Mouse (Mus musculus): ENCODE measurements around the gene Inpp5f. TPM values are rescaled to one million over a fixed set of nuclear protein-coding genes. Genes with fewer than 3 reads are reported as not detected.
A peak's percentile ranks its signal among the peaks of the same experiment; 100 is the strongest.
"Not testable (repeated sequence)": the region's sequence is repeated elsewhere in the genome, so short reads cannot be mapped to it uniquely, and the experiment has no call there.

Gene Inpp5f
- total and polyA plus RNA-seq, 3 experiments = 1.5 to 4.5 (median 4.1) TPM

DNA sequence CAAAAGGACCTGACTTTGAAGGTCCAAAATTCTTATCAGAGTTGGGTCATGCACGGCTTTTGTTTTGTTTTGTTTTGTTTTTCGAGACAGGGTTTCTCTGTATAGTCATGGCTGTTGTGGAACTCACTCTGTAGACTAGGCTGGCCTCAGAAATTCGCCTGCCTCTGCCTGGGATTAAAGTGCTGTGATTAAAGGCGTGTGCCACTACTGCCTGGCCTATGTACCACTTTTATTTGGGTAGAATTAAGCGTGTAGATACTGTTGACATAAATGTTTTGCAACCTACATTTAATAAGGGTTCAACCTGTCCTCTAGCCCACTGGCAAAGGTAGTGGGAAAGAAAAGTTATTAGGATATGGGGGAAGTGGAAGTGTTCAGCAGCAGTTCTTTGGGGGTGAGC is 12.1 kb upstream of the Inpp5f start:
- intact Hi-C loops (cut with DNase I) = no loop called here
- WGBS = 72% methylated on average over 5 of the region's 5 CpGs
- H3K79me2 ChIP-seq (replicated peaks; ENCODE audit: control insufficient read depth, insufficient read depth, low read length) = no peaks in the 10 kb centered on the region
- no peak overlapping the region for H3K9ac ChIP-seq (ENCODE audit: low read depth, low read length)
- no peak overlapping the region for H3K27ac ChIP-seq
- no peak for DNase-seq
- no peaks in the 10 kb centered on the region for H3K4me1 ChIP-seq (ENCODE audit: control insufficient read depth, insufficient read depth, low read length)
- no peak overlapping the region for H3K4me3 ChIP-seq
- H3K36me3 ChIP-seq (ENCODE audit: control insufficient read depth, insufficient read depth, low read length) = no peaks in the 10 kb centered on the region
- no peaks in the 10 kb centered on the region for H3K27me3 ChIP-seq (ENCODE audit: control insufficient read depth, insufficient read depth, low read length)
- TF ChIP-seq CTCF (IDR thresholded peaks at IDR 0.05) (no peak), POLR2A (IDR thresholded peaks at IDR 0.05; ENCODE audit: insufficient read depth, low read depth, low read length) (no peak), EP300 (IDR thresholded peaks at IDR 0.05; ENCODE audit: insufficient read depth, low read depth, low read length) (no peak)

GRCm38 (mm10) chr7:128601826-128602225 is 9.3 kb upstream of the Inpp5f start:
- Histone ChIP-seq H3K79me2 (replicated peaks; ENCODE audit: control insufficient read depth, insufficient read depth, low read length) (no peaks in the 10 kb centered on the region), H3K27ac (no peak overlapping the region), H3K4me1 (ENCODE audit: control insufficient read depth, insufficient read depth, low read length) (no peaks in the 10 kb centered on the region), H3K36me3 (ENCODE audit: control insufficient read depth, insufficient read depth, low read length) (no peaks in the 10 kb centered on the region), H3K4me3 (no peak overlapping the region), H3K27me3 (ENCODE audit: control insufficient read depth, insufficient read depth, low read length) (no peaks in the 10 kb centered on the region), H3K9ac (ENCODE audit: low read depth, low read length) (no peak overlapping the region)
- intact Hi-C loops (cut with DNase I) = no loop called here
- no peak for TF ChIP-seq POLR2A (IDR thresholded peaks at IDR 0.05; ENCODE audit: insufficient read depth, low read depth, low read length)
- TF ChIP-seq EP300 (IDR thresholded peaks at IDR 0.05; ENCODE audit: insufficient read depth, low read depth, low read length) = no peak
- no peak for TF ChIP-seq CTCF (IDR thresholded peaks at IDR 0.05)
- 79% methylated on average over 5 of the region's 5 CpGs for WGBS
- DNase-seq = no peak

DNA sequence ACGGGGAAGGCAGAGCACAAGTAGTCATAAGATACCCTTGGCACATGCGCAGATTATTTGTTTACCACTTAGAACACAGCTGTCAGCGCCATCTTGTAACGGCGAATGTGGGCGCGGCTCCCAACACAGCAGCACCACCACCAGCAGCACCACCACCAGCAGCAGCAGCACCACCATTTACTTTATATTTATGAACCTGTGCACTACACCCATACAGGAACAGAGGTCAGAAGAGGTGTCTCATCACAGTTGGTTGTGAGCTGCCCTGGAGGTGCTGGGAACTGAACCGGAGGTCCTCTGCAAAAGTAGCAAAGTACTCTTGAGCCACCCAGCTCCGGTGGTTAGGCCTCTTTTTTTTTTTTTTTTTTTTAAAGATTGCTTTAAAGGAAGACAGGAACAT is 1.2 kb upstream of the Inpp5f start:
- not testable (repeated sequence) for H3K4me1 ChIP-seq (ENCODE audit: control insufficient read depth, insufficient read depth, low read length); DNase-seq; H3K79me2 ChIP-seq (replicated peaks; ENCODE audit: control insufficient read depth, insufficient read depth, low read length); H3K27ac ChIP-seq; H3K9ac ChIP-seq (ENCODE audit: low read depth, low read length); H3K36me3 ChIP-seq (ENCODE audit: control insufficient read depth, insufficient read depth, low read length); H3K4me3 ChIP-seq; H3K27me3 ChIP-seq (ENCODE audit: control insufficient read depth, insufficient read depth, low read length)
- intact Hi-C loops (cut with DNase I) = loop anchor here (5.0 to 10.0 kb wide), 3 partner anchors 88 to 365 kb away; partner anchors contain the start of genes Bag3, Tgfb1i1 and Tial1
- 97% methylated on average over 8 of the region's 9 CpGs for WGBS

DNA sequence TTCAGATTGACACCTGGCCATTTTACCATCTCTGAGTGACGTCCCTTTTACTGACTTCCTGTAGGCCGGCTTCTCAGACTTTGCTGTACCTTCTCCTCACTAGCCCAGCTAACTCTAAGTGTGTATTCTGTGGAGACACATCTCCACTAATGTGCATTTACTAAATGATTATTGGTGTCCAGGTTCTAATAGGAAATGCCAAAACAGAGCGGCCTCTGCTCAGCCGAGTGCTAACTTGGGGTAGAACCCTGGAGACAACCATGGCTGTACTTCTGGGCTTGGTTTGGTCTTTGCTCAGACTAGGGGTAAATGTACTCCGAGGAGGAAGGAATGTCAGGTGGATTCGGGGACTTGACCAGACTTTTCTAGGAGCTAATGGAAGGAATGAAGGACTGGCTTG is 638 bp upstream of the Inpp5f start:
- TF ChIP-seq POLR2A (IDR thresholded peaks at IDR 0.05; ENCODE audit: insufficient read depth, low read depth, low read length) = no peak
- TF ChIP-seq EP300 (IDR thresholded peaks at IDR 0.05; ENCODE audit: insufficient read depth, low read depth, low read length) = no peak
- Histone ChIP-seq H3K27me3 (ENCODE audit: control insufficient read depth, insufficient read depth, low read length) (no peaks in the 10 kb centered on the region), H3K4me3 (peak overlapping the region; percentile 30; the same call in 1 of the 2 replicates), H3K27ac (peak overlapping the region; percentile 81), H3K79me2 (replicated peaks; ENCODE audit: control insufficient read depth, insufficient read depth, low read length) (peaks cover 1% of the 10 kb centered on the region; the same call in 1 of the 2 replicates), H3K9ac (ENCODE audit: low read depth, low read length) (peak overlapping the region; percentile 61), H3K4me1 (ENCODE audit: control insufficient read depth, insufficient read depth, low read length) (peaks cover 3% of the 10 kb centered on the region; the same call in 1 of the 2 replicates), H3K36me3 (ENCODE audit: control insufficient read depth, insufficient read depth, low read length) (no peaks in the 10 kb centered on the region; the same call in none of the 2 replicates)
- 88% methylated on average over 6 of the region's 6 CpGs for WGBS
- no peak for DNase-seq
- intact Hi-C loops (cut with DNase I) = loop anchor here (5.0 to 10.0 kb wide), 3 partner anchors 88 to 366 kb away; partner anchors contain the start of genes Bag3, Tgfb1i1 and Tial1

GRCm38 (mm10) chr7:128611799-128612411 is 777 bp downstream of the Inpp5f start:
- 16% methylated on average over 22 of the region's 22 CpGs for WGBS
- peak in 1 of 2 experiments; percentile 8 for DNase-seq
- peak overlapping the region; percentile 94 for H3K27ac ChIP-seq
- intact Hi-C loops (cut with DNase I) = loop anchor here (5.0 to 10.0 kb wide), 3 partner anchors 90 to 367 kb away; partner anchors contain the start of genes Bag3, Tgfb1i1 and Tial1
- no peaks in the 10 kb centered on the region for H3K27me3 ChIP-seq (ENCODE audit: control insufficient read depth, insufficient read depth, low read length)
- peaks cover 1% of the 10 kb centered on the region; the same call in 1 of the 2 replicates for H3K79me2 ChIP-seq (replicated peaks; ENCODE audit: control insufficient read depth, insufficient read depth, low read length)
- TF ChIP-seq CTCF (IDR thresholded peaks at IDR 0.05) (no peak), EP300 (IDR thresholded peaks at IDR 0.05; ENCODE audit: insufficient read depth, low read depth, low read length) (no peak), POLR2A (IDR thresholded peaks at IDR 0.05; ENCODE audit: insufficient read depth, low read depth, low read length) (0 out of 2 replicates have a peak, but pooled peaks have one; percentile 11)
- H3K36me3 ChIP-seq (ENCODE audit: control insufficient read depth, insufficient read depth, low read length) = no peaks in the 10 kb centered on the region; the same call in none of the 2 replicates
- peak overlapping the region; percentile 97 for H3K4me3 ChIP-seq
- H3K4me1 ChIP-seq (ENCODE audit: control insufficient read depth, insufficient read depth, low read length) = peaks cover 3% of the 10 kb centered on the region; the same call in 1 of the 2 replicates
- H3K9ac ChIP-seq (ENCODE audit: low read depth, low read length) = peak overlapping the region; percentile 81

- Histone ChIP-seq H3K9ac (ENCODE audit: low read depth, low read length) (no peak overlapping the region), H3K27me3 (ENCODE audit: control insufficient read depth, insufficient read depth, low read length) (no peaks in the 10 kb centered on the region), H3K27ac (peak overlapping the region; percentile 94), H3K4me3 (peak overlapping the region; percentile 97; the same call in 1 of the 2 replicates), H3K36me3 (ENCODE audit: control insufficient read depth, insufficient read depth, low read length) (no peaks in the 10 kb centered on the region; the same call in none of the 2 replicates), H3K4me1 (ENCODE audit: control insufficient read depth, insufficient read depth, low read length) (peaks cover 3% of the 10 kb centered on the region; the same call in 1 of the 2 replicates), H3K79me2 (replicated peaks; ENCODE audit: control insufficient read depth, insufficient read depth, low read length) (peaks cover 1% of the 10 kb centered on the region; the same call in 1 of the 2 replicates)
- 83% methylated on average over 12 of the region's 12 CpGs for WGBS
- TF ChIP-seq POLR2A (IDR thresholded peaks at IDR 0.05; ENCODE audit: insufficient read depth, low read depth, low read length) (no peak), CTCF (IDR thresholded peaks at IDR 0.05) (no peak), EP300 (IDR thresholded peaks at IDR 0.05; ENCODE audit: insufficient read depth, low read depth, low read length) (no peak)
- DNase-seq = no peak
- intact Hi-C loops (cut with DNase I) = loop anchor here (5.0 to 10.0 kb wide), 3 partner anchors 90 to 368 kb away; partner anchors contain the start of genes Bag3, Tgfb1i1 and Tial1
Observed at GRCm38 (mm10) chr7:128612521-128613181, 1.5 kb downstream of the Inpp5f start.

Data from heart, adult 2 months (tissue).